Comparison of ENCODE assay signal across 7 mouse cellular contexts in genomic region chr4:40970842-40971701, GRCm38 (mm10). TPM values are rescaled to one million over a fixed set of nuclear protein-coding genes. Genes with fewer than 3 reads are reported as not detected.
A peak's percentile ranks its signal among the peaks of the same experiment; 100 is the strongest.
DNase-seq lines count a peak whose midpoint lies in the region; ATAC-seq lines count a peak whose summit lies in the region.

Gene Nfx1, plus strand, starts transcription at chr4:40970906.

- peak; percentile 98 for DNase-seq in adrenal gland, postnatal 14 days
- DNase-seq in embryonic facial prominence, embryonic 11.5 days (ENCODE audit: low spot score): peak; percentile 98
- DNase-seq in heart, adult 11 months: peak; percentile 100
- peak; percentile 96 for DNase-seq in kidney, adult 18-20 months
- DNase-seq in limb, embryonic 11.5 days (ENCODE audit: low spot score): peak; percentile 97
- peak; percentile 98 for DNase-seq in midbrain, embryonic 14.5 days
- peak; percentile 89 to 90 for DNase-seq in spleen, adult 18-20 months

- peak within 1 kb of the TSS; percentile 99 for H3K4me3 ChIP-seq in embryonic facial prominence, embryonic 11.5 days (ENCODE audit: low read depth, low read length)
- H3K4me3 ChIP-seq in limb, embryonic 11.5 days (ENCODE audit: low read depth, low read length): peak within 1 kb of the TSS; percentile 86
- peak within 1 kb of the TSS; percentile 99 for H3K4me3 ChIP-seq in midbrain, embryonic 14.5 days (replicated peaks; ENCODE audit: low read depth, low read length)

- H3K27me3 ChIP-seq in embryonic facial prominence, embryonic 11.5 days (ENCODE audit: control insufficient read depth, insufficient read depth, low read length): no peaks in the 10 kb centered on the region
- H3K27me3 ChIP-seq in limb, embryonic 11.5 days (ENCODE audit: control insufficient read depth, insufficient read depth, low read length): no peaks in the 10 kb centered on the region
- H3K27me3 ChIP-seq in midbrain, embryonic 14.5 days (ENCODE audit: control insufficient read depth, insufficient read depth, low read length): no peaks in the 10 kb centered on the region

- H3K4me2 ChIP-seq in embryonic facial prominence, embryonic 11.5 days (ENCODE audit: low read depth, low read length): peak within 1 kb of the TSS; percentile 68
- peak within 1 kb of the TSS; percentile 56 for H3K4me2 ChIP-seq in limb, embryonic 11.5 days (ENCODE audit: low read depth, severe bottlenecking)
- H3K4me2 ChIP-seq in midbrain, embryonic 14.5 days (ENCODE audit: low read length): peak within 1 kb of the TSS; percentile 66

- no peaks in the 10 kb centered on the region for H3K36me3 ChIP-seq in embryonic facial prominence, embryonic 11.5 days (replicated peaks; ENCODE audit: control insufficient read depth, insufficient read depth, low read depth, low read length)
- H3K36me3 ChIP-seq in limb, embryonic 11.5 days (ENCODE audit: control insufficient read depth, insufficient read depth, low read length): no peaks in the 10 kb centered on the region; the same call in 1 of the 2 replicates
- peaks cover 20% of the 10 kb centered on the region for H3K36me3 ChIP-seq in midbrain, embryonic 14.5 days (ENCODE audit: control insufficient read depth, insufficient read depth, low read length)

- peak within 1 kb of the TSS; percentile 84 for H3K9ac ChIP-seq in embryonic facial prominence, embryonic 11.5 days (replicated peaks; ENCODE audit: low read length)
- peak within 1 kb of the TSS; percentile 75 for H3K9ac ChIP-seq in limb, embryonic 11.5 days (ENCODE audit: low read length)
- H3K9ac ChIP-seq in midbrain, embryonic 14.5 days (replicated peaks; ENCODE audit: low read length): peak within 1 kb of the TSS; percentile 86

- peak within 1 kb of the TSS; percentile 88 for H3K27ac ChIP-seq in embryonic facial prominence, embryonic 11.5 days (replicated peaks; ENCODE audit: low read depth, low read length)
- H3K27ac ChIP-seq in limb, embryonic 11.5 days (replicated peaks; ENCODE audit: low read depth, low read length): peak within 1 kb of the TSS; percentile 57
- peak within 1 kb of the TSS; percentile 91 for H3K27ac ChIP-seq in midbrain, embryonic 14.5 days (replicated peaks; ENCODE audit: low read depth, low read length)

- no peaks in the 10 kb centered on the region for H3K4me1 ChIP-seq in embryonic facial prominence, embryonic 11.5 days (ENCODE audit: control insufficient read depth, insufficient read depth, low read length)
- H3K4me1 ChIP-seq in limb, embryonic 11.5 days (ENCODE audit: control insufficient read depth, insufficient read depth, low read length): peaks cover 4% of the 10 kb centered on the region; the same call in 1 of the 2 replicates
- peaks cover 10% of the 10 kb centered on the region; the same call in 1 of the 2 replicates for H3K4me1 ChIP-seq in midbrain, embryonic 14.5 days (ENCODE audit: control insufficient read depth, insufficient read depth, low read length)

- WGBS in embryonic facial prominence, embryonic 11.5 days: under 1% methylated on average over 77 of the region's 85 CpGs
- under 1% methylated on average over 81 of the region's 85 CpGs for WGBS in limb, embryonic 11.5 days
- under 1% methylated on average over 85 of the region's 85 CpGs for WGBS in midbrain, embryonic 14.5 days

- ATAC-seq in embryonic facial prominence, embryonic 11.5 days (replicated peaks; ENCODE audit: insufficient number of reproducible peaks, low FRiP score, low TSS enrichment, low read depth): peak; percentile 90
- ATAC-seq in limb, embryonic 11.5 days (ENCODE audit: insufficient number of reproducible peaks, low FRiP score, low TSS enrichment, low read depth): peak; percentile 97
- ATAC-seq in midbrain, embryonic 14.5 days (ENCODE audit: low FRiP score, low TSS enrichment): peak; percentile 97

- H3K9me3 ChIP-seq in embryonic facial prominence, embryonic 11.5 days (replicated peaks; ENCODE audit: control insufficient read depth, low read length): no peaks in the 10 kb centered on the region
- H3K9me3 ChIP-seq in limb, embryonic 11.5 days (ENCODE audit: control insufficient read depth, low read length): no peaks in the 10 kb centered on the region
- H3K9me3 ChIP-seq in midbrain, embryonic 14.5 days (ENCODE audit: control insufficient read depth, low read length): no peaks in the 10 kb centered on the region

RNA-seq across cellular contexts. Expression of gene Nfx1, which starts in this region (rescaled TPM):
- 63.1 and 69.5 TPM in 2 replicates for total RNA-seq in adrenal gland, postnatal 14 days (2021)
- polyA plus RNA-seq in embryonic facial prominence, embryonic 11.5 days (2014; fragmentation: Nextera tagmentation; extraction: Ambion mirVana): 93.7 and 97.1 TPM in 2 replicates
- polyA plus RNA-seq in limb, embryonic 11.5 days (2014; fragmentation: Nextera tagmentation; extraction: Ambion mirVana): 99.6 and 111 TPM in 2 replicates
- polyA plus RNA-seq in midbrain, embryonic 14.5 days (2014; fragmentation: Nextera tagmentation; extraction: Ambion mirVana): 90.8 and 114 TPM in 2 replicates

Comparison
In these comparisons a context has a peak if more than half of its experiments do, and no peak if none do; other contexts are left out.
1. Peak in every context shown above with its lines: DNase-seq, ATAC-seq, H3K4me3 ChIP-seq and H3K27ac ChIP-seq.